Mouse (Mus musculus) spleen, postnatal 10 days (tissue): ENCODE data around the gene Apex1.
"Not testable (repeated sequence)": the region's sequence is repeated elsewhere in the genome, so short reads cannot be mapped to it uniquely, and the experiment has no call there.

ENCODE experiments used
- DNase-seq, 2 experiments: peaks; one replicate each; pipeline ENCODE4 v3.0.0; 2021 to 2022; ENCODE audit warnings: low spot score in 2 of 2

The Apex1 gene

GRCm38 (mm10) chr14:50924281-50925064 is at the start of gene Apex1, which contains the start of gene Osgep:
TSS of gene Apex1 (plus strand) at chr14:50924968.
TSS of gene Osgep (minus strand) at chr14:50924893.
- peak; percentile 96 to 97 for DNase-seq

GRCm38 (mm10) chr14:50875175-50875574 is 49.6 kb upstream of the Apex1 start:
- DNase-seq, result no peak

- no peak for DNase-seq
Measured at GRCm38 (mm10) chr14:50875591-50876230, 49.1 kb upstream of the Apex1 start.

- DNase-seq, result no peak
Measured at GRCm38 (mm10) chr14:50876236-50876950, 48.4 kb upstream of the Apex1 start.

GRCm38 (mm10) chr14:50891621-50892020 is 33.1 kb upstream of the Apex1 start:
- no peak for DNase-seq

- no peak for DNase-seq
Measured at GRCm38 (mm10) chr14:50892091-50892490, 32.7 kb upstream of the Apex1 start.

- DNase-seq, result no peak
Measured at GRCm38 (mm10) chr14:50892541-50893459, 32.0 kb upstream of the Apex1 start.

GRCm38 (mm10) chr14:50895407-50895806 is 29.4 kb upstream of the Apex1 start:
- no peak for DNase-seq

- DNase-seq, result no peak
Measured at GRCm38 (mm10) chr14:50895985-50896746, 28.6 kb upstream of the Apex1 start.

- no peak for DNase-seq
Measured at GRCm38 (mm10) chr14:50896747-50897373, 27.9 kb upstream of the Apex1 start.

- no peak for DNase-seq
Measured at GRCm38 (mm10) chr14:50897374-50897765, 27.4 kb upstream of the Apex1 start, which contains the start of gene Klhl33. TSS of gene Klhl33 (minus strand) at chr14:50897507.

- DNase-seq, result not testable (repeated sequence)
Measured at GRCm38 (mm10) chr14:50897992-50898391, 26.8 kb upstream of the Apex1 start.

- DNase-seq, result peak in 1 of 2 experiments; percentile 34
Measured at GRCm38 (mm10) chr14:50903973-50904827, 20.6 kb upstream of the Apex1 start.

- no peak for DNase-seq
Measured at GRCm38 (mm10) chr14:50904828-50905129, 20.0 kb upstream of the Apex1 start.

GRCm38 (mm10) chr14:50905327-50905726 is 19.4 kb upstream of the Apex1 start:
- not testable (repeated sequence) for DNase-seq

GRCm38 (mm10) chr14:50908126-50908525 is 16.6 kb upstream of the Apex1 start:
- DNase-seq, result no peak

GRCm38 (mm10) chr14:50911356-50911755 is 13.4 kb upstream of the Apex1 start:
- no peak for DNase-seq

- DNase-seq, result not testable (repeated sequence)
Measured at GRCm38 (mm10) chr14:50923437-50923836, 1.3 kb upstream of the Apex1 start.
